Mouse (Mus musculus) urinary bladder, adult 18-20 months (tissue): ENCODE data around the gene Mctp2.
A peak's percentile ranks its signal among the peaks of the same experiment; 100 is the strongest.
"Not testable (repeated sequence)": the region's sequence is repeated elsewhere in the genome, so short reads cannot be mapped to it uniquely, and the experiment has no call there.

Experiments used
- DNase-seq, 2 experiments: peaks; one replicate each; pipeline ENCODE4 v3.0.0; 2022; ENCODE audit warnings: low spot score in 2 of 2, mixed read lengths in 2 of 2

Gene Mctp2

GRCm38 (mm10) chr7:72271546-72271945, 34.9 kb downstream of the Mctp2 start:
- no peak for DNase-seq

DNA sequence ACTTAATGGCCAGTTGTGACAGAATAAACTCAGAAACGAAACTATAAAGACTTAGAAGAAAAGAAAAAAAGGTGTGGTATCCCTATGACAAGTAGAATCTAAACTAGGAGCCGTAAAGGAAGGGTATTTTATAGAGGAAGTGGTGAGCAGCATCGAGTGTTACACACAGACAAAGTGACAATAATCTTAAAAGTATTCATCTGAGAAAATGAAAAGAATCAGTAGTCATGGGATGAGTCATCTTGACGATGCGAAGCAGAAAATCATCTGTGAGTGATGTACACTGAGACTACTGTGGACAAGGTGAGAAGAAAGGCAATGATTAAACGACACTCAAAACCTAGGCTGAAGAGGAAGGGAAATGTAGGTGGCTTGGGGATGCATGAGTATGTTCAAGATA, 36.4 kb downstream of the Mctp2 start:
- no peak for DNase-seq

GRCm38 (mm10) chr7:72260766-72261655, 45.4 kb downstream of the Mctp2 start:
- DNase-seq: no peak

DNA sequence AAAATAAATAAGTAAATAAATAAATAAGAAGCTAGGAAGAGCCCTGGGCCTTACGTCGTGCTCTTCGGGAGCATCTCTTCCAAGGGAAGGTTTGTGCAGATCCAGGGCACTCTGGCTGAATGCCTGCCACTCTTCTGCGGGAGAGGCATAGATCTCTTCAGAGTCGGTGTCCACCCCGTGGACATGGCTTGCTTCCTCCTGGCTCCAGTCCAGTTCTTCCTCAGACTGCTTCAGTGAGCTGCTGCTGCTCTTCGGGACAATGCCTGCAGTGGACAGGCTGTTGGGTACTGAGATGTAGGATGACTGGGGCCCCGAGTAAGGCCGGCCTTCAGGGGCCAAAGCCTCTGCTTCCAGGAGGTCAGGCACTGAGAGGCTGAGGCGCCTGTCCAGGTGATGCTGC, 47.4 kb downstream of the Mctp2 start:
- DNase-seq: no peak

GRCm38 (mm10) chr7:72250326-72250725, 56.1 kb downstream of the Mctp2 start:
- DNase-seq: not testable (repeated sequence)

GRCm38 (mm10) chr7:72241269-72241668, 65.1 kb downstream of the Mctp2 start:
- no peak for DNase-seq

DNA sequence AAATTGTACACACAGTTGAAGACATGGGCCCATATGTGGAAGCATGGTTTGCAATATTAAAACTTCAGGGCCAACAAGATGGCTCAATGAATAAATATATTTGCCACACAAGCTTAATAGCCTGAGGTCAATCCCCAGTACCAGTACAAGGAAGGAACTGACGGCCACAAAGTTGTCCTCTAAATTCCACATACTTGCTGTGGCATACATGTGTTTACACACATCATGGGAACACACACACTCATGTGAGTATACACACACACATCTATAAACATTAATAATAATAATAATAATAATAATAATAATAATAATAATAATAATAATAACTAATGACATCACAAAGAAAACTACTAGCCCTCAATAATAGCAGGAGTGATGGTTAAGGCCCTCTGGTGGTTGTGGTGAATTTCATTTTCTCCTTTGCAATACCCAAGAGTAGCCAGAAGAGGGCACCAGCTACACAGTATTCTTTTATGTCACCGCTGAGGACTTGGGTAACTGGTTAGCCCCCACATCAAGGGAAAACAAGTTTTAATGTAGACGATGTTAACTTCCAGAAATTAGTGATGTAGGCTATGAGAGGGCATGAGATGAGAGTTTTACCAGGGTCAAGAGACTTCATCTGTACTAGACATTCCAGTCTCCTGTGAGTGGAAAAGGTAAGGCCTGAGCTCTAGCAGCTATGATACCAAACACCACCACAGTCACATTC, 66.5 kb downstream of the Mctp2 start:
- DNase-seq: peak in 1 of 2 experiments; percentile 2

- peak; percentile 19 to 42 for DNase-seq
These were observed 67.8 kb downstream of the Mctp2 start for GRCm38 (mm10) chr7:72238575-72238974.

- no peak for DNase-seq
These were observed 71.9 kb downstream of the Mctp2 start for GRCm38 (mm10) chr7:72234433-72234998.

DNA sequence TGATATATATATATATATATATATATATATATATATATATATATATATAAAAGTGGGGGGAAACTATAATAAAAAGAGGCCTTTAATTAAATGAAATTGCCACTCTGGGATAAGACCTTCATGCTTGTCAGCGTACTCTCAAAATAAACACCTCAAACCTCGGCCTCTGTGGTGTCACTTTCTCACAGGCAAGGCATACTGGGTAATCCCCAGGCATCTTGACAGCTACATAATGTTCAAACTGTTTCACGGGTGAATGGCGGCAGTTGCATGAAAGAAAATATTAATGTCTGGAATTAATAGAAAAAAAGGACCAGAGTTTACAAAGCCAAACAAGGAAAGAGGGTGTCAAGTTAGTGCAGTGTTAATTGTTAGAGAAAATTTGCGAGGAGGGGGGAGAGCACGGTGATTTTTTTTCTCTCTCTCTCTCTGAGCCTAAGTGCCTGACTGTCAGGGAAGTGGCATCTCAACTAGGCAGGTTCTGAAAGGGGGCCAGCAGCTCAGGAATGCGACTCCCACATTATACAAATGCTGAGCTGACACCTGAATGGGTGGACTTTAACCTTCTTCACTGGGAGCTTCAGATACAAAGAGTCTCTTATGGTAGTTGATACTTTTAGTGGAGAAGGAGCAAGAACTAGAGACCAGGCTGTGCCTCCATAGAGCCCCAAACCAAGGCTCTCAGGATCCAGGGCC, 75.1 kb downstream of the Mctp2 start:
- no peak for DNase-seq

GRCm38 (mm10) chr7:72229925-72230324, 76.5 kb downstream of the Mctp2 start:
- DNase-seq: no peak

GRCm38 (mm10) chr7:72223558-72223957, 82.8 kb downstream of the Mctp2 start:
- no peak for DNase-seq

DNA sequence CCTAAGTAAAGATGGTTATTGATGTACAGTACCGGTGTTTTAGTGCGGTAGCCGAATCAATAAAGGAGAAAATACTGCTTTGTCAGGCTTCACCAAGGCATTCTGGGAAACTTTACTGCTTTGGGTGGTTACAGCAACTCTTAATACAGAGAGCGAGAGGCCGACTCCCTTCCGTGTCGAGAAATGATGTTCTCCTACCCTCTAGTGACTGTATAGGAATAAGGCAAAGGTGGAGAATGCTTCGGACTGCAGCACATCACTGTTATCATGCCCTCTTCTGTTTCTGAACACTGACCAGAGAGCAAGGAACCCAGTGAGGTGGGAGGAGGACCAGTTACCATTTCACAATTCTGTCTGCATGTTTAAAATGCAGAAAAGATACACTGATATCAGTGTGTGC, 83.9 kb downstream of the Mctp2 start:
- no peak for DNase-seq

GRCm38 (mm10) chr7:72218048-72218447, 88.4 kb downstream of the Mctp2 start:
- no peak for DNase-seq

DNA sequence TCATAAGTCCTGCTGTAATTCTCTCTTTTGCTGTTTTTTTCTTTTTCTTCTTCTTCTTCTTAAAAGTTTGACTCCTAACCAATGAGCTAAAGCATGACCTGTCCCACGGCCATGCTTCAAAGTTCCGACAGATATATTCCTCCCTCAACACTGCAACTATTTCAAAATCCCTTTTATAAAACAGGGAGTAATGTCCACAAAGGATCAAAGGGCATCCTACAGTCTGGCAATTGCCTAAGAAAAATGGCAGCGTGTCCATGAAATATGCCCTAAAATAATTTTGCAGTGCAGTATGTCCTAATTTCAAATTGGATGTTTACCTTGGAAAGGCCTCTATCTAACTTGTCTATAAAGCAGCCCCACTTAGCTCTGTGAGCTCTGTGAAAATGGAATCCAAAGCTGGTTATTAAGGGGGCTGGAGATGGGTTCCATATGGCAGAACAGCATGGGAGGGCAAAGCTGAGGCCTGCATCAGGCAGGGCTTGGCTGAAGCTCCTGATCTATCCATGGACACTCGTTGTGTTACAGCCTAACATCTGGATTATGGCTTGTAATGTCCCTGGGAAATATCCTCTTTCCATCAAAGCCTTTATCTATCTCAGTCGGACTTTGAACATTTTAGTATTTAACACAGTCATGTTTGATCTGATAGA, 90.7 kb downstream of the Mctp2 start:
- no peak for DNase-seq

DNA sequence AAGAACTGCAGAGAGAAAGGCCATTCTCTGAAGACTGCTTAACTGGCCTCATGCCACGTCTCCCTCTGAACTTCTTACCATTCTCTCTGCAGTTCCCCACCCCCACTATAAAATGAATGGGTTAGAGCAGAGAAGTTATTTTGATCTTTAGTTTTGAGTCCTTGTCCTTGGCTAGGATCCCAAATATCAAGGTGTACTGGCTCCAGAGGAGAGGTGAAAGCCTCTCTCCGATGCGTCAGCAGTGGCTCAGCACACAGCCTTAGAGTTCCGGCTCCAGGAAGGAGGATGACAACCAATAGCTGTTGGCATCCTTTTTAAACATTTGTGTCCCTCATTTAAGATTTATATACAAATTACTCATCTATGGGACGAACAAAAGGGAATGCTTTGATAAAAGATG, 96.2 kb downstream of the Mctp2 start:
- DNase-seq: no peak

GRCm38 (mm10) chr7:72209296-72209695, 97.1 kb downstream of the Mctp2 start:
- DNase-seq: no peak

GRCm38 (mm10) chr7:72206841-72207240, 99.6 kb downstream of the Mctp2 start:
- DNase-seq: no peak

DNA sequence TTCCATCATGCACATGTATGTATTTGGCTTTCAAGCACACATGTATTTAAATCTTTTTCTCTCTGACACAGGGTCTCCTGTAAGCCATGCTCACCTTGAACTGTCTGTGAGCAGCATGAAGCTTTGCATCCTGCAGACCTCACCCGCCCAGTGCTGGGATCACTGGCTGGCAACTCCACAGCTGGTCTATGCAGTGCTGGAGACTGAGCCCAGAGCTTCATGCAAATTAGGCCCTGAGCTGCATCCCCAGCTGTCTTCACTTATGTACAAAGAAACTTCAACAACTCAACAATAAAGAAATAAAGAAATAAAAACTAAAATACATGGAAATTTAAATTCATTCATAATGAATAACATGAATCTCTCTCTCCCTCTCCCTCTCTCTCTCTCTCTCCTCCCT, 110.7 kb downstream of the Mctp2 start:
- no peak for DNase-seq

DNA sequence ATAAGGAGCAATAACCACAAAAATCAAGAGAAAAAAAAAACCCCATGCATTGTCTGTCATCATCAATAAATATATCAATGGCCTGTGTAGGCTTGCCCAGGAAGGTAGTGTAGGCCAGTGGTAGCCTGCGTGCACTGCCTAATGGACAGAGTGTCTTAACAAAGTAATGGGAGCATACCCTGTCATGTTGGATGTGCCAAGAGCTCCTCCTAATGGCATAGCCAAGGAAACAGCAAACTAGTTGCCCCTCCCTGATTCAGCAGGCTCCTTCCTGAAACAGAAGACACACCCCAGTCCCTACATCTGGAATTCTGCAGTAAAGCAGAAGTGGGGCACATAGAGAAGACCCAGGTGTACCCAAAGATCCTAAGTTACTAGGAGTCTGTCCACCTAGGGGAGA, 113.1 kb downstream of the Mctp2 start:
- no peak for DNase-seq

GRCm38 (mm10) chr7:72181651-72182050, 124.8 kb downstream of the Mctp2 start:
- no peak for DNase-seq

DNA sequence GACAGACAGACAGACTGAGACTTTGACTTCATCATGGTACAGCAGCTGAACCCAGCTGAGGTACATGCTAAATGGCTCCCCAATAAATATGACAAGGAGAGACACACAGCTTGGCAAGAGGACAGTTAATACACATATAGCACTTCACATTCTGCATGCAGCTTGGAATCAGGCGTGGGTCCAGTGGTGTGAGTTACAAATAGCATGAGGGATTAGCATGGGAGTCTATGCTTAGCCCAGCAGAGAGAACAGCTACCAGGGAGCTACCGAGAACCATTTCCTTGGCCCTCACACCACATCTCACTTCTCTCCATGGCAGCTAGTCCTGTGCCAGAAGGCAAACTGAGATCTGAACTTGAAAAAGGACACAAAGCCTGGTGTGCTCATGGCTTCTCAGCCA, 137.1 kb downstream of the Mctp2 start:
- no peak for DNase-seq
